Mouse (Mus musculus): ENCODE data around the gene Iqgap2. TPM values are rescaled to one million over a fixed set of nuclear protein-coding genes. Genes with fewer than 3 reads are reported as not detected.

The Iqgap2 gene
- total and polyA plus RNA-seq, 3 experiments: 0.27 to 0.32 TPM; not detected in 1

DNA sequence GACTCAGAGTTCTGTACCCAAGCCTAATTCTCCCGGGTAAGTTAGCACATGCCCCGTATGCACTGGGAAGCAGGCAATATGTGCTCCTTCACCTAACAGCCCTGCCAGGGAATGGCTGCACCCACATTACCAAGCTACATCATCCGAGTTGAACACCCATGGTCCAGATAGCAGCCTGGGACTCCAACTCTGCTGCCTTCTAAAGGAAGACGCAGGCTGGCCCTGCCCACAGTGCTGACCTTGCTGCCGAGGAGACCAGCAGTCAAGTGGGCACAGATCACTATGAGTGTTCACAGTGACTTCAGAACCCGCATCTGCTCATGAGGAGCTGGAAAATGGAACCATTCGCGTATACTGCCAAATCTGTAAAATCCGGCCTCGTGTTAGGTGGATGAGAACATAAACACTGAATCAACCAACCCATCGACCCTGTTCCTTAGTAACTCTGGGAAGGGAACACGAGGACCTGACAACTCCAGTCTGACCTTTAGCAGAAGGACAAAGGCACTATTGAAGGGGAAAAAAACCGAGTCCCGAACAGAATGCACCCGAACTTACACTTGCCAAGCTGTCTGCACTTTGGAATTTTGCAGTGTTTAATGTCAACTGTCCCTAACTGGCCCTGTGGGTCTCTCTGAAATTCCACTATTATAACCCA lies 109.3 kb downstream of the Iqgap2 start:
- H3K9me3 ChIP-seq (replicated peaks; ENCODE audit: insufficient read depth, low read length): no peaks in the 10 kb centered on the region
- TF ChIP-seq NRF1 (IDR thresholded peaks at IDR 0.05; ENCODE audit: insufficient read depth, low read depth, low read length, poor library complexity, severe bottlenecking) (no peak), ELF1 (IDR thresholded peaks at IDR 0.05; ENCODE audit: low read depth, low read length) (no peak), ZNF384 (IDR thresholded peaks at IDR 0.05; ENCODE audit: low read depth, low read length) (no peak), GATA1 (IDR thresholded peaks at IDR 0.05; ENCODE audit: low read depth, low read length) (no peak), MYB (IDR thresholded peaks at IDR 0.05; ENCODE audit: low read depth, low read length) (no peak), RAD21 (IDR thresholded peaks at IDR 0.05; ENCODE audit: low read depth, low read length) (no peak), JUND (IDR thresholded peaks at IDR 0.05; ENCODE audit: low read depth, low read length) (no peak), CHD2 (IDR thresholded peaks at IDR 0.05; ENCODE audit: low read length) (no peak), TAL1 (IDR thresholded peaks at IDR 0.05; ENCODE audit: low read length) (no peak), E2F4 (IDR thresholded peaks at IDR 0.05; ENCODE audit: borderline replicate concordance, low read depth, low read length) (no peak), GABPA (IDR thresholded peaks at IDR 0.05; ENCODE audit: low read depth, low read length) (no peak), MAZ (IDR thresholded peaks at IDR 0.05; ENCODE audit: low read depth, low read length) (no peak), BHLHE40 (IDR thresholded peaks at IDR 0.05; ENCODE audit: borderline replicate concordance, low read depth, low read length) (no peak), MYC (IDR thresholded peaks at IDR 0.05; ENCODE audit: low read depth, low read length) (no peak), CHD1 (IDR thresholded peaks at IDR 0.05; ENCODE audit: low read depth, low read length) (no peak), MXI1 (IDR thresholded peaks at IDR 0.05; ENCODE audit: low read depth, low read length) (no peak), TBP (IDR thresholded peaks at IDR 0.05; ENCODE audit: low read depth, low read length) (no peak), MEF2A (IDR thresholded peaks at IDR 0.05; ENCODE audit: extremely low read depth, insufficient replicate concordance, low read depth, low read length, poor library complexity, severe bottlenecking) (no peak), ZC3H11A (IDR thresholded peaks at IDR 0.05; ENCODE audit: low read depth, low read length) (no peak), RCOR1 (IDR thresholded peaks at IDR 0.05; ENCODE audit: low read depth, low read length) (no peak)
- H3K27me3 ChIP-seq (ENCODE audit: control insufficient read depth in 1 of 2, insufficient read depth in 2 of 2, low read length in 2 of 2): no peaks in the 10 kb centered on the region; a peak in 2 of 4 replicates
- no peak overlapping the region for H3K9ac ChIP-seq (ENCODE audit: control insufficient read depth, low read depth, low read length, poor library complexity, severe bottlenecking)
- DNase-seq (ENCODE audit: low read depth, low spot score): no peak
- H3K27ac ChIP-seq (ENCODE audit: control insufficient read depth, low read depth, low read length): no peak overlapping the region
- H3K4me3 ChIP-seq (ENCODE audit: control insufficient read depth in 1 of 2, insufficient read depth in 1 of 2, low read depth in 2 of 2, low read length in 2 of 2): no peak overlapping the region
- no peaks in the 10 kb centered on the region for H3K4me1 ChIP-seq (ENCODE audit: control insufficient read depth in 1 of 2, insufficient read depth in 2 of 2, low read length in 2 of 2)
- no peaks in the 10 kb centered on the region for H3K36me3 ChIP-seq (ENCODE audit: control insufficient read depth in 1 of 2, insufficient read depth in 2 of 2, low read length in 2 of 2)
- no peaks in the 10 kb centered on the region for H3K79me2 ChIP-seq (ENCODE audit: control insufficient read depth, insufficient read depth, low read length, poor library complexity)

DNA sequence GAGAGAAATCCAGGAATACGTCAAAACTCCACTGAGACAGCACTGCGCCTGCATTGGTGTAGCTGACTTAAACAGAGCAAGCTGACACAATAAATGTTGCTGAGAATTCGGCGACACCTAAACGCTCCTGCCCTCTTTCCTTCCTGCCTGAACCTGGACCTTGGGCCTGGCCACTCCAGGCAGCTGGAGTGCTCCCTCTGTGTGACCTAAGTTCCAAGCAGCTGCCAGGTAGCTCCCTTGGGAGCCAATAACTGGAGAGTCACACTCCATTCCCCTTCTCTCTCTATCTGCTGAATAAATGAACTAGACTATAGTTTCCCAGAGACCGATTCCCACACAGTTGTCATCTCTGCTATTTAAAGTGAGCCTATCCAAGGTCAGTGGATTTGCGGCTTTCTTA lies 111.7 kb downstream of the Iqgap2 start:
- no peak for DNase-seq (ENCODE audit: low read depth, low spot score)
- Histone ChIP-seq H3K4me1 (ENCODE audit: control insufficient read depth in 1 of 2, insufficient read depth in 2 of 2, low read length in 2 of 2) (no peaks in the 10 kb centered on the region), H3K36me3 (ENCODE audit: control insufficient read depth in 1 of 2, insufficient read depth in 2 of 2, low read length in 2 of 2) (no peaks in the 10 kb centered on the region)

More for the DNA sequence above, 111.7 kb downstream of the Iqgap2 start:
- no peaks in the 10 kb centered on the region for H3K79me2 ChIP-seq (ENCODE audit: control insufficient read depth, insufficient read depth, low read length, poor library complexity)
- no peak overlapping the region for H3K4me3 ChIP-seq (ENCODE audit: control insufficient read depth in 1 of 2, insufficient read depth in 1 of 2, low read depth in 2 of 2, low read length in 2 of 2)
- H3K27me3 ChIP-seq (ENCODE audit: control insufficient read depth in 1 of 2, insufficient read depth in 2 of 2, low read length in 2 of 2): no peaks in the 10 kb centered on the region; a peak in 2 of 4 replicates
- no peaks in the 10 kb centered on the region for H3K9me3 ChIP-seq (replicated peaks; ENCODE audit: insufficient read depth, low read length)
- no peak overlapping the region for H3K9ac ChIP-seq (ENCODE audit: control insufficient read depth, low read depth, low read length, poor library complexity, severe bottlenecking)
- H3K27ac ChIP-seq (ENCODE audit: control insufficient read depth, low read depth, low read length): no peak overlapping the region
- TF ChIP-seq E2F4 (IDR thresholded peaks at IDR 0.05; ENCODE audit: borderline replicate concordance, low read depth, low read length): no peak
- no peak for TF ChIP-seq POLR2AphosphoS2 (IDR thresholded peaks at IDR 0.05; ENCODE audit: low read length)
- TF ChIP-seq HCFC1 (IDR thresholded peaks at IDR 0.05; ENCODE audit: low read depth, low read length): no peak
